Mouse (Mus musculus) bone marrow macrophage, adult 2 months (primary cell): ENCODE data around the gene Ppm1n. TPM values are rescaled to one million over a fixed set of nuclear protein-coding genes. Genes with fewer than 3 reads are reported as not detected.

Source experiments
- H3K27ac ChIP-seq: 2 replicates; pipeline ENCODE4 v1.5.1; 2012; ENCODE audit warnings: low read depth, low read length; ENCODE audit not compliant: insufficient read depth
- H3K4me1 ChIP-seq: 2 replicates; pipeline ENCODE4 v1.6.1; 2012; ENCODE audit warnings: low read length; ENCODE audit not compliant: control insufficient read depth, insufficient read depth
- H3K4me3 ChIP-seq: 2 replicates; pipeline ENCODE4 v1.5.1; 2012; ENCODE audit warnings: mild to moderate bottlenecking, low read length, moderate library complexity; ENCODE audit not compliant: insufficient read depth
- CTCF ChIP-seq: IDR thresholded peaks from 2 replicates; pipeline ENCODE4 v1.5.1; 2012; ENCODE audit warnings: low read depth, mild to moderate bottlenecking, low read length, moderate library complexity
- POLR2A ChIP-seq: IDR thresholded peaks from 2 replicates; pipeline ENCODE4 v1.6.1; 2012; ENCODE audit warnings: mild to moderate bottlenecking, low read depth, low read length, borderline replicate concordance
- polyA plus RNA-seq: library from polyadenylated mRNA; stranded (reverse); fragments of >200 nt; gene quantifications from 2 replicates; pipeline ENCODE4 v1.2.4, GENCODE M21; 2012; ENCODE audit not compliant: missing spikeins, insufficient read depth, insufficient read length

The Ppm1n gene
- polyA plus RNA-seq, 1 experiment, result 4.2 TPM

DNA sequence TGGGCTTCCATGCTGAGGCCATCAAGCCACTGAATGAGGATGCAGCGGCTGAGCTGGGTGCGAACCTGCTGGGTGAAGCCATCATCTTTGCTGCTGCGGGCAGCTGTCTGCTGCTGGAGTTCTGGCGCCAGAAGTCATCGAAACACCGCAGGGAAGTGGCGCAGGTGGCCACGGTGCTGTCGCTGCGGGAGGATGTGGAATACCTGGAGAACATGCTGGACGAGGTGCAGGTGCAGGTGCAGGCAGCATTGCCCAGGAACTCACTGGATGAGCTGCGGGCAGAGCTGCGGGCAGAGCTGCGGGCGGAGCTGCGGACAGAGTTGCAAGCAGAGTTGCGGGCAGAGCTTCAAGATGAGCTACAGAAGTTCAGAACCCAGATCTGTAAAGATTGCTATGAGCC, 24.5 kb downstream of the Ppm1n start:
- Histone ChIP-seq H3K4me3 (no peak overlapping the region), H3K27ac (no peak overlapping the region), H3K4me1 (peaks cover 25% of the 10 kb centered on the region)
- TF ChIP-seq POLR2A, result no peak
- no peak for TF ChIP-seq CTCF

DNA sequence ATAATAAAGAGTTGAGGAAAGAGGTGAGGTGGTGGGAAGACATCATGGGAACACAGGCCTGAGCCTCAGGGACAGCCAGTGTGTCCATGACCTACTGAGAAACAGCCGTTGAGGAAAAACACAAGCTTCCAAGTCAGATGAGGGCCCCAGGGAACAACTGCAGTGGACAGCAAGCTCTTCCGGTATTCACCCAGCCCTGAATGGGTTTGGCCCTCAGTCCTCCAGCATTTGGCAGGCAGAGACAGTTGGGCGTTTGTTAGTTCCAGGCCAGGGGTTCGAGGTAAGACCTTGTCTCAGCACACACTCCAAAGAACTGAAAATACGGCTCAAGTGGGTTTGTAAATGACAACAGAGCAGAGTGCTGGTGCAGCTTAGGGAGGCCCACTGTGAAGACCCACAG, 26.4 kb downstream of the Ppm1n start:
- TF ChIP-seq CTCF (no peak), POLR2A (no peak)
- H3K4me3 ChIP-seq, result no peak overlapping the region
- no peak overlapping the region for H3K27ac ChIP-seq
- peaks cover 25% of the 10 kb centered on the region for H3K4me1 ChIP-seq

DNA sequence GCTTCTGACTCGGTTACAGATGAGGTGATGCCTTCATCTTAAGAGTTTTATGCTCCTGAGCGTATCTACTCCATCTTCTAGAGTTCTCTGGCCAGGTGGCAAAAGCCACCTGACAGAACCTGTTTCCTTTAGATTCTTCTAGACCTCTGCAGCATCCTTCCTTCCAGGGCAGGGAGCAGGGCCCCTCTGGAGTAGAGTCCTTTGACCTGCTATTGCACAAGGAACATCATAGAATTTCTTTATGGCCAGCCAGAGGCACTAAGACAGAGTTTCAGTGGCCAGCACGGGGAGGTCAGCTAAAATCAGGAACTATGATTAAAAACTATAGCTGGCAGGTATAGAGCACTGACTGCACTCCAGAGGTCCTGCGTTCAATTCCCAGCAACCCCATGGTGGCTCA, 27.8 kb downstream of the Ppm1n start:
- Histone ChIP-seq H3K4me3 (no peak overlapping the region), H3K4me1 (peaks cover 16% of the 10 kb centered on the region), H3K27ac (no peak overlapping the region)
- no peak for TF ChIP-seq CTCF
- no peak for TF ChIP-seq POLR2A

DNA sequence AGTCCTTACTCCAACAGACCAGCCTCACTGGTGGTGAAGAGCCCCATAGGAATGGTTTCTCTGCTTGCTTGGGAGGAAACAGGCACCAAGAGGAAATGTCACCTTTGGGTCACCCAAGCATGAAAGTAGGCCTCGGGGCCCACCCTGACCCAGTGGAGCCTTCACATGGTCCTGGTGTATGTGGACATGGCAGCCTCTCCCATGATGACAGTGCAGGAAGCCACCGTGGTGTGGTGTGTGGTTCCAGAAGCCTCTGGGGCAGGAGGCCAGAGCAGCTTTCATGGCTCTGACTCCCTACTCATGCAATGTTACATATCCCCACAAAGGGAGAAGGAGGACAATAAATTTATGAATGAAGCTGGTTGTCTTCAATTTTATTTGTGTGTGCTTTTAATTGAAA, 32.4 kb downstream of the Ppm1n start:
- no peak overlapping the region for H3K27ac ChIP-seq
- H3K4me3 ChIP-seq, result no peak overlapping the region
- TF ChIP-seq POLR2A, result no peak
- no peak for TF ChIP-seq CTCF
- H3K4me1 ChIP-seq, result peaks cover 3% of the 10 kb centered on the region; the same call in 1 of the 2 replicates

DNA sequence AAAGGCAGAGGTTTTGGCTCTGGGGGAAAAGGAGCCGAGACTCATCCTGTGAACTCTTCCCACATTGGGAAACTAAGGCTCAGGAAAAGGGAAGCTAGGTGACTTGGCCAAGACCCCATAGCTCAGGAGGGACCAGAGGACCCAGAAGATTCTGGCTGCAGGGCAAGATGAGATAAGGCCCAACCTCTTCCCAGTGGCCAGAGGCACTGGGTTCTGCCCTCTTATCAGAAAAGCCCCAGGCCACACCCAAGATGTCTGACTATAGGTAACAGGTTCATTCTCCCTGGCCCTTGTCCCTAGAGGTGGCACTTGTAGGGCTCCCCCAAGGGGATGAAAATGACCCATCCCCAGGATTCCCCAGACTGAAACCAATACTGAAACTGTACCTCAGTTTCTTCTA, 33.0 kb downstream of the Ppm1n start:
- no peak overlapping the region for H3K27ac ChIP-seq
- no peaks in the 10 kb centered on the region for H3K4me1 ChIP-seq

DNA sequence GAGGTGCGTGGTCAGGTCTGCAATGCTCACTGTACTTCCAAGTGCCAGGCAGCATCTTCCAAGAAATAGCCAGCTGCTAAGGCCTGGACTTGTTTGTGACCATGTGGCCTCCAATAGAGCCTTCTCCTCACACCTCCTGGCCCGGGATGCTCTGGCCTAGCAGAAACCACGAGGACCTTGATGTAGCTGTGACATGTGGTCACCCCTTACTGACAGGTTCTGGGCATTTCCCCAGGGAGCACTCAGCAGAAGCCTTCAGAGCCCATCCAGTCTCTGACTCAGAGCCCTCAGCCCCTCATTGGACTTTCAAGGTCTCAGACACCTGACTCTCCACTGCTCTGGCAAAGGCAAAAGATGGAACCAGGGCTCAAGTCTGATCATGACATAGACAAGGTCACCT, 34.8 kb downstream of the Ppm1n start:
- TF ChIP-seq CTCF (no peak), POLR2A (no peak)
- H3K4me3 ChIP-seq, result no peak overlapping the region
- no peaks in the 10 kb centered on the region for H3K4me1 ChIP-seq
- no peak overlapping the region for H3K27ac ChIP-seq

More for the DNA sequence above, 33.0 kb downstream of the Ppm1n start:
- no peak overlapping the region for H3K4me3 ChIP-seq
- no peak for TF ChIP-seq POLR2A
- no peak for TF ChIP-seq CTCF

DNA sequence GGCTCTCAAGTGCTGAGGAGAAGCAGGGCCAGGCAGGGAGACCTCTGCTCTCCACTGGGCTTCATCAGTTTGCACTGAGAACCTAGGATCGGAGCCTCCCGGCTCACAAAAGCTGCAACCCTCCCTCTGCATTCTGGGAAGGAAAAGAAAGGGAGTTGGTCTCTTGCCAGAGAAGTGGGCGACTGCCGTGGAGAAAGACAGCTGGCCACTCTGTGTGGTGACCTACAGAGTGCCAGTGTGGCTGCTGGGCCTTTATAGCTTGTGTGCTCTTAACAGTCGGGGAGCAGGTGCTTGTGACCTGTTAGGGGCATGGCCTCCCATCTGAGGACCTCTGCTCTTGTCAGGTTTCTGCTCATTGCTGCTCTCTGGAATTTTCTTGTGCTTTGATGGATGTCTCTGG, 36.0 kb downstream of the Ppm1n start:
- 0 out of 2 replicates have a peak, but pooled peaks cover 3% of the 10 kb centered on the region for H3K4me1 ChIP-seq
- H3K4me3 ChIP-seq, result no peak overlapping the region
- no peak for TF ChIP-seq CTCF
- no peak for TF ChIP-seq POLR2A
- no peak overlapping the region for H3K27ac ChIP-seq

DNA sequence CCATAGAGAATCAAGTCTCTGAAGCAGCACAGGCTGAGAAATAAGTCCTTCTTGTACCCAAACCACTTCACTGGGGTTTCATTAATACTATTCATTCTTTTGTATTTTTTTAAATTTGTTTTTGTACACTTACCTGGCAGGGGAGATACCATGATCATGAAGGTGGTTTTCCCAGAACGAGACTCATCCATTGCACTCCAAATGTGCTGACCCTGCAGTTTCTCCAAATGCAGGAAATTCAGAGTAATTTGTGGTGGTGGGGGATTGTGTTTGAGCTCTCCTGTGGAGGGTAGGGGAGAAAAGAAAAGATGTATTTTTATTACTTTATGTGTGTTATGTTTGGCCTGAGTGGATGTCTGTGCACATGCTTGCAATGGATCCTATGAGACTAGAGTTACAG, 37.9 kb downstream of the Ppm1n start:
- Histone ChIP-seq H3K4me1 (peaks cover 8% of the 10 kb centered on the region), H3K4me3 (no peak overlapping the region), H3K27ac (no peak overlapping the region)
- TF ChIP-seq CTCF (no peak), POLR2A (no peak)

DNA sequence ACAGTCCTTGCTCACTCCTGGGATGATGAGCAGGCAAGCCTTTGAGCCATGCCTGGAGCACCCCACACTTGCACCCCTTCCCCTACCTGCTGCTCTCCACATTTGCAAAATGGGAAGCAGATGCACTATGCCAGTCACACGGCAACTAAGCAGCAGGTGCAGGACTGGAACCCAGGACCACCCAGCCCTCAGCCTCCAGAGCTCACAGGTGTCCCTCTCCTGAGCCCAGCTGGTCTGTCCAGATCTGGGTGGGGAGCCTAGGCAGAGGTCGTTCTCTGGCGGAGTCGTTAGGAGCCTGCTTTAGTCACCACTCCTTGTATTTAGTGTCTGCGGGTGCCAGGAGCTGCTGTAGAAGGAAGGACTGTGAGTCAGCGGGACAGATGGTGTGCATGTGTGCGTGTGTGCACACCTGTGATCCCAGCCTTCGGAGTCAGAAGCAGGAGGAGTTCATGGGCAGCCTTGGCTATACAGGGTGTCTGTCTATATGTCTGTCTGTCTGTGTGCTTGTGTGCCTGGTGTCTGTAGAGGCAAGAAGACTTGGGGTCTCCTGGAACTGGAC, 38.9 kb downstream of the Ppm1n start:
- no peak for TF ChIP-seq POLR2A
- no peak for TF ChIP-seq CTCF
- Histone ChIP-seq H3K4me1 (peaks cover 9% of the 10 kb centered on the region), H3K27ac (no peak overlapping the region), H3K4me3 (no peak overlapping the region)

DNA sequence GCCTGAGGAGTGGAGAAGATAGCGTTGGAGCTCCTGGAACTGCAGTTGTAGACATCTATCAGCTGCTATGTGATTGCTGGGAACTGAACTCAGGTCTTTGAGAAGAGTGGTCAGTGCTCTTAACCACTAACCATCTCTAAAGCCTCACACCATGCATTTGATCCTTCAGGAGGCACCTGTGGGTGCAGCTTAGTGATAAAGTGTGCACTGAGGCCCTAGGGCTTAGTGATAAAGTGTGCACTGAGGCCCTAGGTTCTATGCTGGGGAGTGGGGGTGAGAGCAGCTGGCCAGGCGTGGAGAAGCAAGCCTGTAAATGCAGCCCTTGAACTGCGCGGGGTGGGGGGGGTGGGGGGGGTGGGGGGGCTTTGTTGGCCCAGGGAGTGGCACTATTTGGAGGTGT, 39.9 kb downstream of the Ppm1n start:
- H3K4me1 ChIP-seq, result peaks cover 17% of the 10 kb centered on the region
- no peak overlapping the region for H3K27ac ChIP-seq
- no peak for TF ChIP-seq POLR2A
- no peak for TF ChIP-seq CTCF
- no peak overlapping the region for H3K4me3 ChIP-seq

DNA sequence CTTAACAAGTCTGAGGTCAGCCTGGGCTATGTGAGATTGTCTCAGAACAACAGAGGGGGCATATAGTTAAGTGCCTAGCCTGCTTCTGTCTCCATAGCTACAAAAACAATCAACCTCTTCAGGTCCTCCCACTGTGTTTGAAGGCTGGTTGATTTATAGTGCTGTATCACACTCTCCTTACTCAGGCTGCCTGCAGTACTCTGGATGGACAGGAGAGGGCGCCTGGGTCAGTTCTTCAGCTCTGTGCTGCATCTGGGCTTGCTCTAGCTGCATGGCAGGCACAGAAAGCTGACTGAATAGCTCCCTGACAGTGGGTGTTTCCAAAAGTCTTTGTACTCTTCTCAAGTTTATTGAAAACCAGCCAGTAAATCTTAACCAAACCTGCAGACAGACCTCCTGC, 40.4 kb downstream of the Ppm1n start:
- H3K4me1 ChIP-seq, result peaks cover 22% of the 10 kb centered on the region

More for the DNA sequence above, 40.4 kb downstream of the Ppm1n start:
- Histone ChIP-seq H3K4me3 (no peak overlapping the region), H3K27ac (no peak overlapping the region)
- TF ChIP-seq POLR2A, result no peak
- peak; percentile 95 for TF ChIP-seq CTCF
